Mouse (Mus musculus): Measurements from ENCODE around the gene Tiam2. TPM values are rescaled to one million over a fixed set of nuclear protein-coding genes. Genes with fewer than 3 reads are reported as not detected.

Tiam2 gene
- total RNA-seq (2018; cell fraction: chromatin; rRNA removed) = 1 to 10 TPM in 2 of 26 experiments, under 1 TPM in 8, not detected in 16; 0.20 to 3.5 (median 0.54) TPM
- total RNA-seq (2018; cell fraction: cytosol; rRNA removed) = under 1 TPM in 18 of 26 experiments, not detected in 8; 0.03 to 0.21 (median 0.07) TPM
- 1 to 10 TPM in 1 of 26 experiments, under 1 TPM in 9, not detected in 16; 0.06 to 1.2 (median 0.33) TPM for total RNA-seq (2018; cell fraction: nucleus; rRNA removed)
- polyA plus RNA-seq (2018) = 0.06 to 0.15 TPM in 2 of 3 replicates, not detected in the other

DNA sequence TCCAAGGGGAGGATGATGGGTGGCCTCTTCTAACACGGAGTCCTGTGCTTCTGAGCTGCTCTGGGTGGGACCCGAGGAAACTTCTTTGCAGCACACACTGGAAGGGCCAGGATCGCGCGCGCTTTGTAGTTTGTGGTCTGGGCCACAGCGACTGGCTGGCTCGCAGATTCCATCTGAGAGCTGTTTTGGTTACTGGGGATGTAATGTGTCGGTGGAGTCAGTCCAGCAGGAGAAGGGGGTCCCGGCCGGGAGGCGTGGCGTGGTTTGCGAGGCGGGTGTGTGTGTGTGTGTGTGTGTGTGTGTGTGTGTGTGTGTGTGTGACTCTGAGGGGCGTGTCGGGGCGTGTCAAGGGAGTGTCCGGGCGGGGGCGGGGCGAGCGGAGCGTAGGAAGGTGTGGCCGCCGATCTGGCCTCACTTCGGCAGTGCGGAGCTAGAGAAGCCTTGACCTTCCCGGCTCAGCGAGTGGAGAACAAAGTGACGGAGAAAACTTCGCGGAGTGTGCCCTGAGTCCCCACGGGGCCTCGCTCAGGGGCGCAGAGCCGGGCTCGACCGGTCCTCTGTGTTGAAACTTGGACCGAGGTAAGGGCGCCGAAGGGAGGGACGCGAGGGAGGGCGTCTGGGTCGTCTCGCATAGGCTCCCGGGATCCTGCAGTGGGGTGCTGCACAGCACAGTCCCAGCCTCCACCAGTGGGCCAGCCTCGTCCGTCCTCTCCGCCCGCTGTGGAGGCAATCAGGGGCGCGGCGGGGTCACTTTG lies at the start of gene Tiam2:
Gene Tiam2 (plus strand): TSS at position 426 of the 755 bp plus-strand sequence.
- WGBS (ENCODE audit: missing documents) = 2% methylated on average over 54 of the region's 55 CpGs
- H3K36me3 ChIP-seq (ENCODE audit: inconsistent target) = no peaks in the 10 kb centered on the region

DNA sequence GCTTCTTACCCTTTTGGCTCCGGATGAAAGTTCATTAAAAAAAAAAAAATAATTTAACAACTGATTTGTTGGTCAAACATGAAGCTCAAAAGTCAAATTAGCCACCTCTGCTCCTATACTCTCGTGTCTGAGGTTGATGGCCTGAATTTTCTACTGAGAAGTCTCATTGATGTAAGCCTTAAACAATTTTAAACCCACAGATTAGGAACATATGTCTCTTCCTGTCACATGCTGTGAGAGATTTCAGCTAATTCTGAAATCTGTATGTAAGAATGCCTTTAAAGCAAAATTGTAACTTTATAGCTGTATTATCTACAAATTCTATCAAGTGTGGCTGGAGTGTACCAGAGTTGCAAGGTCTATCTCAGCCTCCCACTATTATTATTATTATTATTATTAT lies 46.1 kb upstream of the Tiam2 start:
- H3K27ac ChIP-seq = no peak overlapping the region
- no peaks in the 10 kb centered on the region for H3K36me3 ChIP-seq (ENCODE audit: inconsistent target)
- 85% methylated on average over 2 of the region's 2 CpGs for WGBS (ENCODE audit: missing documents)

More for the DNA sequence above, at the start of gene Tiam2:
- Histone ChIP-seq H3K79me2 (ENCODE audit: inconsistent target) (no peaks in the 10 kb centered on the region), H3K4me3 (ENCODE audit: inconsistent target) (peak within 1 kb of the TSS; percentile 20; the same call in 1 of the 2 replicates), H3K27ac (no peak within 1 kb of the TSS)

DNA sequence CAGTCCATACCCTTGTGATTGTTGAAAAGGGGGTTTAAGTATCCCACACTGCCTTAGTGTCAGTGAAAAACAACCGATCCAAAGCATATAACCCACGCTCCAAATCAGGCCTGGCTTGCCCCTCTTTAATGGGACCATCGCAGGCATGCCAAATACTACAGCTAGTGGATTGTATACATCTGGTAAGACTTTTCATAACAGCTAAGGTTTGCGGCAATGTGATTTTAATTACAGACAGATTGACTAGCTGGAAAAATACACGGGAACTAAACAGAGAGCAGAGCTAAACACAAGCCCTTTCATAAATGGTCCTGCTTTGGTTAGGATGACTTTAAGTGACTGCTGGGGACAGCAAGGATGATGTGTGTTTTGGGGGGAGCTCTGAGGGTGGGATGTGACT lies 44.4 kb upstream of the Tiam2 start:
- Histone ChIP-seq H3K27ac (no peak overlapping the region), H3K4me3 (ENCODE audit: inconsistent target) (no peak overlapping the region), H3K79me2 (ENCODE audit: inconsistent target) (no peaks in the 10 kb centered on the region), H3K36me3 (ENCODE audit: inconsistent target) (no peaks in the 10 kb centered on the region)
- 89% methylated on average over 5 of the region's 5 CpGs for WGBS (ENCODE audit: missing documents)

More for the DNA sequence above, 46.1 kb upstream of the Tiam2 start:
- Histone ChIP-seq H3K4me3 (ENCODE audit: inconsistent target) (no peak overlapping the region), H3K79me2 (ENCODE audit: inconsistent target) (no peaks in the 10 kb centered on the region)

DNA sequence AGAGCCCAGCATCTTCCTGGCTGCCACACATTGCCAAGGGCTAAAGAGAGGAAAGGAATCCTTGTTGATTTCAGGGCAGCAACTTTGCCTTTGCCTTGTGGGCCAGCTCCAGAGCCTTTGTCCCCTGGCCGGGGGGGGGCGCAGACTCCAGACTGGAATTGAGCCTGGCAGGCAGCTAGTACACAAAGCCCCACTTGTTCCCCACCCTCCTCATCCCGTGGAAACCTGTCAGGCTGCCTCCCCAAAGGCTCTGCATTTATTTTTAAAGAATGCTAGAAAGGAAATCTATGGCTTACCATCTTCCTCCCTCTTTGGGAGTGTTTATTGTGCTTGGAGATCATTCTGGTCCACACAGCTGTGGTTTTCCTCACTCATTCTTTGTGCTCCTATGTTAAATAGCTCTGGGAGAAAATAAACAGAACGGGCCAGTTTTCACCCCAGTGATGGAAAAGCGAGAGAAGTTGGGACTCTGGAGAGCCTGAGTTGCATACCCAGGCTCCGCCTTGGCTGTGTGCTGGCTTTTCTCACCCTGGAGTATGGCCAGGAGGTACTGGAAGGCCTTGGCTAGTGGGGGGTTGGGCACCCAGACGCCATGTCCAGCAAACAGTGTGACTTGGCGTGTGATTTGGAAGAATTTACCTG lies 41.2 kb upstream of the Tiam2 start:
- Histone ChIP-seq H3K4me3 (ENCODE audit: inconsistent target) (no peak overlapping the region), H3K79me2 (ENCODE audit: inconsistent target) (no peaks in the 10 kb centered on the region), H3K36me3 (ENCODE audit: inconsistent target) (no peaks in the 10 kb centered on the region), H3K27ac (no peak overlapping the region)
- WGBS (ENCODE audit: missing documents) = 74% methylated on average over 8 of the region's 8 CpGs

DNA sequence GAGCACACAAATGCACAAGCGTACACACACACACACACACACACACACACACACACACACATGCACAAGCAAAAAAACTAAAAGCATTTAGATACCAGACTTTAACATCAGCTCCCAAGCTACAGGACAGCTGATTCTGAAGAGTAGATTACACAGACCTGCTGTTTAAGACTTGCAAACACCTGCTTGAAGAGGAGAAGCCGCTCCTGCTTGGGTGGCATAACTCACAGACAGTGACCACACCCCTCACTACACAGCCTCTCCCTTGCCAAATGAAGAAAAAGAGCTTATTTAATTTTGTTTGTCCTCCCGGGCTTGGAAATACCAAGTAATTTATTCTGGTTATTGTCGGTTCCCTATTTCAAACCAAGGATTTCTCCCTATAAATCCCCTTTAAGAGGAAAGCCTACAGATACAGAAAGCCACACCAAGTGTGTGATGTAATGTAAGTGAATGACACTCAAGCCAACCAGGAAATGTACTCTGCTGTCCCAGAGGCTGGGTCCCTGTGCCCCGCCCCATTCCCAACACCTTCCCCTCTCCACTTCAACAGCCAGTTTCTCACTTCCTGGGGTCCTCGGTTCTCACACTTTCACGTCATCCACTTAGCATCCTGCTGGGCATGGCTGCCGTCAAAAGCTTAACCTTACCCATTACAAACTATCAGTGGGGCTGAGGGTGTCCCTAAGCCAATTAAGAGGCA lies 40.1 kb upstream of the Tiam2 start:
- no peak overlapping the region for H3K27ac ChIP-seq

DNA sequence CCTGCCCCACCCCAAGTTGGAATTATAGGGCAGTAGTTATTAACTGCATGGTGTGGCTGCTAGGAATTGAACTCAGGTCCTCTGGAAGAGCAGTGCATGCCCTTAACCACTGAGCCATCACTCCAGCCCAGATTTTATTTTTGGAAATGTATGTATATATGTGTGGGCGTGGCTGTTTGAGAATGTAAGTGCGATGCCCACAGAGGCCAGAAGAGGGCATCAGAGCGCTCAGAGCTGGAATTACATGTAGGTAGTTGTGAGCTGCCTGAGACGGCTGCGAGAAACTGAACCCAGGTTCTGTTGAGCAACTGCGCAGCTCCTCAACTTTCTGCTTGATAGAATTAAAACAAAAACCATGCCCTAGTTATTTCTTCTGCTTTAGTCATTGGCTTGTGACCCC lies 38.0 kb upstream of the Tiam2 start:
- 20% methylated on average over 6 of the region's 6 CpGs for WGBS (ENCODE audit: missing documents)
- no peak overlapping the region for H3K27ac ChIP-seq
- H3K4me3 ChIP-seq (ENCODE audit: inconsistent target) = no peak overlapping the region
- H3K79me2 ChIP-seq (ENCODE audit: inconsistent target) = no peaks in the 10 kb centered on the region
- H3K36me3 ChIP-seq (ENCODE audit: inconsistent target) = no peaks in the 10 kb centered on the region

More for the DNA sequence above, 40.1 kb upstream of the Tiam2 start:
- H3K4me3 ChIP-seq (ENCODE audit: inconsistent target) = no peak overlapping the region
- 92% methylated on average over 8 of the region's 8 CpGs for WGBS (ENCODE audit: missing documents)
- no peaks in the 10 kb centered on the region for H3K79me2 ChIP-seq (ENCODE audit: inconsistent target)
- no peaks in the 10 kb centered on the region for H3K36me3 ChIP-seq (ENCODE audit: inconsistent target)

DNA sequence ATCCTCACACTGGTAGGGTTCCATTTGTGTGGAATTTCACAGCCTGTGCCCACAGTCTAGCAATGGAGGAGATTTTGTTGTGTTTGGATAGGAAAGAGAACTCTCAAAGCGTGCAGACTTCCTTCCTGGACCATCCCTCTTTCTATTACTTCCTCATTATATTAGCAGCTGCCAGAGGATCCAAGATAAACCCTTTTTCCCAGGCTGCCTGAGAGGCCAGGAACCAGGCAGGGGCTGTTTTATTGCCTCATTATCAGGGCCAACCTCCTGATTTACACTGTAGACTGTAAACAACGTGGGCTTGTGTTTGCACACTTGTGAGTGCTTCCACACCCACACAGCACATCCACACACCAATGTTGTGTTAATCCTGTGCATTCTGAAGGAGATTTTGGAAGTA lies 31.3 kb upstream of the Tiam2 start:
- no peak overlapping the region for H3K27ac ChIP-seq
- no peaks in the 10 kb centered on the region for H3K36me3 ChIP-seq (ENCODE audit: inconsistent target)
- no peak overlapping the region for H3K4me3 ChIP-seq (ENCODE audit: inconsistent target)
- H3K79me2 ChIP-seq (ENCODE audit: inconsistent target) = no peaks in the 10 kb centered on the region
- 48% methylated on average over 2 of the region's 2 CpGs for WGBS (ENCODE audit: missing documents)

DNA sequence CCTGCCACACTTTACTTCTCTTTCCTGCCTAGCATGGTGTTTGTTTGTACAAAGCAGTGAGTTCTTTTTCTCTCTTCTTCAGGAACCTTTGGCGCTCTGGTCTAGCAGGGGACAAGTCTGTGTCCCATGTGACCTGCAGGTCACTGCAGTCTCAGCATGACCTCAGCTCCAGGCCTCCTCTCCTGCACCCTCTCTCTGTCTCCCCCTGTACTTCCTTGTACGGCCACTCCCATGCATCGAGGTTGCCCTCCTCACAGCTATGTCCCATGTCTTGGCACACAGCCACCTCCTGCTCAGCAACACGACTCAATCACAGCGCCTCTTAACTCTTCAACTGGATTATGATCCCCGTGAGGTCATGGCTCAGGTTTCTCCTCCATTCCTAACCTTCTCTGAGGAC lies 26.9 kb upstream of the Tiam2 start:
- Histone ChIP-seq H3K36me3 (ENCODE audit: inconsistent target) (no peaks in the 10 kb centered on the region), H3K27ac (no peak overlapping the region), H3K4me3 (ENCODE audit: inconsistent target) (no peak overlapping the region), H3K79me2 (ENCODE audit: inconsistent target) (no peaks in the 10 kb centered on the region)
- WGBS (ENCODE audit: missing documents) = 62% methylated on average over 6 of the region's 6 CpGs

DNA sequence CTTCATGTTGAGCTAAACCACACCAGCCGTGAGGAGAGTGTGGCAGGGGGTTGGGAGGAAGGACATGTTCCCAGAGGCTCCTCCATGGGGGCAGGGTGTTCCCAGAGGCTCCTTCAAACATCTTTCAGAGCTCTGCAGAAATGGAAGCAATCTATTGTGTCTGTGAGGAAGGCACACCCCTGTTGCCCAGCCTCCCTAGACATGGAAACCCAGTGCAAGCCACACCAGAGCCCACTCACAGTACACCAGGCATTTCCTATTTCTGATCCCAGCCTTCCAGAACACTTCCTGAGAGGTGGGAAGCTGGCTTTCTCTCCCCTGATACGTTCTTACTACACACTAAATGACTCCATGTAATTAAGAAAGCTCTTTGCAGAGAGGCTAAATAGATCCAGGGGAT lies 20.4 kb upstream of the Tiam2 start:
- 92% methylated on average over 2 of the region's 2 CpGs for WGBS (ENCODE audit: missing documents)
- Histone ChIP-seq H3K4me3 (ENCODE audit: inconsistent target) (no peak overlapping the region), H3K36me3 (ENCODE audit: inconsistent target) (no peaks in the 10 kb centered on the region), H3K79me2 (ENCODE audit: inconsistent target) (no peaks in the 10 kb centered on the region), H3K27ac (no peak overlapping the region)

DNA sequence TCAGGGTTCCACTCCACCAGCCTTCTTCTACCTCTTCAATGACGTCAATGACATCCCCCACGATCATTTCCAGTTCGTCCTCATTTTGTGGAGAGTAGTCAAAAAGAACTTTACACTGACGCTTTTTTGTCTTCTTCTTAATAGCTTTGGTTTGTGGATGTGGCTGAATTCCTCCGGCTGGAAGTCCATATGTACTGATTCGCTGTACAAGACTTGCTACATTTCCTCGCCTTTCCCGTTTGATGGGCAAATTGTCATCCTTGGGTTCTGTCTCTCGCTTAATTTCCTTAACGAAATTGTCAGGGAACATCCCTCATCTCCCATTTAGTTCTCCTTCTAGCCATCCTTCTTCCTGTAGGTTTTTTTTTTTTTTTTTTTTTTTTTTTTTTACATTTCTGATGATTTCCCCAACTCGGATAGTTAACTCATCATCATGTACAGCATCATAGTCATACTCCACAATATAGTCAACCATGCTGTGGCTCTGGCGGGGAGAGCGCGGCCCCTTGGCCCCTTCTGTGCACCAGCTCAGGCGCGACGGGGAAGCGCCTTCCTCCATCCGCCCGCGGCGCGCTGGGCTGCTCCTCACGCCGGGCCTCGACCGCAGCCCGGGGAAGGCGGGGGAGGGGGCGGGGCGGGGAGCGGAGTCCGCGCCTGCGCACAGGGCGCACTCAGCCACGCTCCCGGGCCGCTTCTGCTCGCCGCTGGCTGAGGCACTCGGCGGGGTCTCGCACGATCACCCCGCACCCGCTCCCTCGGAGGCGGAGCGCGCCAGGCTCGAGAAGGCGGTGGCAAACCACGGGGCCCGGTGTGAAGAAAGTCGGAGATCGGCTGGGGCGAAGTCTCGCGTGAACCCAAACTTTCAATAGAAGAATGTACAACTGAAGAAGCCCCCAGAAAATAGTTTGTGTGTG lies 12.4 kb upstream of the Tiam2 start:
- Histone ChIP-seq H3K79me2 (ENCODE audit: inconsistent target) (no peaks in the 10 kb centered on the region), H3K27ac (no peak overlapping the region), H3K4me3 (ENCODE audit: inconsistent target) (no peak overlapping the region; the same call in 1 of the 2 replicates), H3K36me3 (ENCODE audit: inconsistent target) (no peaks in the 10 kb centered on the region)
- 8% methylated on average over 57 of the region's 60 CpGs for WGBS (ENCODE audit: missing documents)

DNA sequence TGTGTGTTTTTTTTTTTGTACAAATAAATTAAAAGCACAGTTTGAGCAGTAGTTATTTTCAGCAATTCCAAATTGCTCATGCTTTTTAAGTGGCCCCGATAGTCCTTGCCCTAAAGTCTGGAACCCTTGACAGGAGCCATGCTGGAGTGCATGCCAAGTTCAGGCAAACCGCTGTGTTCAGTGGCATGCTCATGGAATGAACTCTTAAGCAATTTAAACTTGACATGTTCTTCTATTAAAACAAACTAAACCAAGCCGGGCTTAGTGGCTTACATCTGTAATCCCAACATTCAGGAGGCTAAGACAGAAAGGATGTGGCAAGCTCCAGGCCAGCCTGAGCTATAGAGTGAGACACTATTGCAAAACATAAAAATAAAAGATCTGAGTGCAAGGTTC lies 11.8 kb upstream of the Tiam2 start:
- no peaks in the 10 kb centered on the region for H3K79me2 ChIP-seq (ENCODE audit: inconsistent target)
- H3K27ac ChIP-seq = no peak overlapping the region
- H3K4me3 ChIP-seq (ENCODE audit: inconsistent target) = no peak overlapping the region; the same call in 1 of the 2 replicates
- WGBS (ENCODE audit: missing documents) = 50% methylated on average over 3 of the region's 3 CpGs
- H3K36me3 ChIP-seq (ENCODE audit: inconsistent target) = no peaks in the 10 kb centered on the region

DNA sequence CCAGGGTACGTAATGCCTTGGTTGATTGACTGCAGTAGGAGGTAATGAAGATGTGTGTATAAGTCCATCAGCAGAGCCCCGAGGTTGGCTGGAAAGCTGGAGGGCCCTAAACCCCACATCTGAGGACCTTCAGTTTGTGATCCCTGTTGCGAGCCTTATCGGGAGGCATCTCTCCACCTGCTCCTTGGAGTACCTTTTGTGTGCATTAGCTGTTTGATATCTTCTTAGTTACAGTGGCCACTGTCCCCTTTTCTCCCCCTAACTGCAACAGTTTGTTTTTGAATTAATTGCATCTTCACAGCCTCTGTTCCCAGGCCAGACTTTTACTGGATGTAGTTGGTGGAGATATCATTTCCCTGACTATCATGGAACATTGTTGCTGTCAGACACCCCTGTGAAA lies 10.8 kb upstream of the Tiam2 start:
- Histone ChIP-seq H3K27ac (no peak overlapping the region), H3K36me3 (ENCODE audit: inconsistent target) (no peaks in the 10 kb centered on the region), H3K79me2 (ENCODE audit: inconsistent target) (no peaks in the 10 kb centered on the region), H3K4me3 (ENCODE audit: inconsistent target) (no peak overlapping the region)
- 89% methylated on average over 4 of the region's 4 CpGs for WGBS (ENCODE audit: missing documents)

DNA sequence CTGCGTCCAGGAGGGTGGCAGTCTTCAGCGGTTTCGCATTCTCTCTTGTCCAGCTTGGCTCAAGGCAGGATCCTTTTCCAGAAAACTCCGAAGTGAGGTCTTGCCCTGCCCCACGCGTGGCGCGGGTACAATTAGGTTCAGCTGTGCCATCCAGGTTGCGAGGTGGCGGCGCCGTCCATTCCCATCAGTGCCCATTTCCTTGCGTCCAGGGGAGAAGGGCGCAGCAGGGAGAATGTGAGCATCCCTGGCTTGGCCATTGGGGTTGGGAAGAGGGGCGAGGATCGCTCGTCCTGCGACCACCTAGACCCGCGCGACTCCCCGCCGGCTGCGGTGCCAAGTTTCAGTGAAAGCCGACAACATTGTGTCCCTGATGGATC lies 518 bp downstream of the Tiam2 start:
- WGBS (ENCODE audit: missing documents) = 5% methylated on average over 25 of the region's 25 CpGs
- Histone ChIP-seq H3K36me3 (ENCODE audit: inconsistent target) (no peaks in the 10 kb centered on the region), H3K4me3 (ENCODE audit: inconsistent target) (peak overlapping the region; percentile 20; the same call in 1 of the 2 replicates), H3K79me2 (ENCODE audit: inconsistent target) (no peaks in the 10 kb centered on the region), H3K27ac (no peak overlapping the region)

DNA sequence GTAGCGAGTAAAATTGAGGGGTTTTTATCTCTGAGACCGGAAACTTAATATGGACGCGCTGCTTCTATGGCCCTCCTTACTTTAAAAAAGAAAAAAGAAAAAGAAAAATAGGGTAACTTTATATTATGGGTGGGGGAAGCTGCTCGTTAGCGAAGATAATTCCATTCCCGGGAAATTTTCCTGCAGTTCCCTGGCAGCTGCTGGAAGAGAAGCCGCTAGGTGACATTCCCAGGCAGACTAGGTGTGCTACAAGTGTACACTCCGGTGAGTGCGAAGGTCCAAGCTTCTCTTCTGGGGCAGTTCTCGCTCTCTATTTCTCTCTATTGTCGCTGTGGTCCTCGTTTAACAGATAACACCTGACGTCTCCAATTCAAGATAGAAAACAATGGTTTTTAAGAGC lies 962 bp downstream of the Tiam2 start:
- no peaks in the 10 kb centered on the region for H3K36me3 ChIP-seq (ENCODE audit: inconsistent target)
- H3K4me3 ChIP-seq (ENCODE audit: inconsistent target) = no peak overlapping the region
- no peaks in the 10 kb centered on the region for H3K79me2 ChIP-seq (ENCODE audit: inconsistent target)
- H3K27ac ChIP-seq = no peak overlapping the region
- 10% methylated on average over 14 of the region's 14 CpGs for WGBS (ENCODE audit: missing documents)

Measured in macrophage (primary cell).